Mouse (Mus musculus) E14TG2a.4 (cell line): Measurements from ENCODE around the gene Clstn1.

Source experiments
- CTCF ChIP-seq: conservative IDR thresholded peaks from 2 replicates; pipeline ENCODE4 v1.5.1; 2014; ENCODE audit warnings: low read length
- POU5F1 ChIP-seq: IDR thresholded peaks from 2 replicates; pipeline ENCODE4 v1.6.1; 2014; ENCODE audit warnings: low read length, borderline replicate concordance

GRCm38 (mm10) chr4:149599549-149599948, 13.3 kb downstream of the Clstn1 start:
- TF ChIP-seq POU5F1, result no peak
- TF ChIP-seq CTCF, result no peak
